Mouse (Mus musculus) C2C12 (cell line): ENCODE measurements around the gene Nell1.

Experiments used
- CTCF ChIP-seq: IDR thresholded peaks from one replicate; pipeline ENCODE4 v1.5.1; 2011; ENCODE audit not compliant: control insufficient read depth, insufficient read depth, insufficient read length
- MYOG ChIP-seq: IDR thresholded peaks from one replicate; pipeline ENCODE4 v1.6.1; 2011; ENCODE audit not compliant: control insufficient read depth, insufficient read length; ENCODE audit errors: extremely low read depth

GRCm38 (mm10) chr7:50850271-50850670 lies 875.6 kb downstream of the Nell1 start:
- no peak for TF ChIP-seq CTCF
- no peak for TF ChIP-seq MYOG
